In the genomic region with DNA sequence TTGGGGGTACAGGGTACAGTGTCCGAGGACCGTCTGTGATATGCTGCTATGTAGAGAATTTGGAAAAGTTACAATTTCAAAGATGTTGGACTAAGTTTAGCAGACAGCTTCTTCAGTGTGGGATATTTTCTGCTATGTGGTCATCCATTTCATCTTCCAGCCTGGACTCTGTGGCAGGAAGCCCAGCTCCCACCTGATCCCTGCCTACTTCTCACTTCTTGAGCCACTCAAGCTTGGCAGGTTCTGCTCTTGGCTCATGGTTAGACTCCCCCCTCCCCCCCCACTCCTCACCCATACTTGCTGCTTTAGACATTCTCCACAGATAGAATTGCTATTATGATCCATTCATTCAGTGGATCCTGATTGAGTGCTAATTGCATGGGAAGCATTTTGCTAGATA, we compare ENCODE assay signal across 14 mouse cellular contexts.
DNase-seq lines count a peak whose midpoint lies in the region; TF ChIP-seq lines count a peak whose summit lies in the region.
"Had no signal": no experiment of that assay in that cellular context is flagged by ENCODE, and none has a peak within 500 bp of the region (broad histone marks: within the 10 kb centered on the region; RNA-seq: fewer than 3 reads in every experiment).

No protein-coding gene starts in this region.

- no peak for TF ChIP-seq CTCF in gastrocnemius, adult 2 months (IDR thresholded peaks at IDR 0.05)

- intact Hi-C loops in heart, postnatal 25 days (cut with DNase I) = loop anchor here (5.0 kb wide), 1 partner anchor 140 kb away; the partner anchor contains the start of gene Camk2d
- intact Hi-C loops in gastrocnemius, adult 2 months (cut with DNase I) = loop anchor here (5.0 kb wide), 1 partner anchor 35 kb away; no protein-coding TSS in a partner anchor
- intact Hi-C loops in heart, postnatal 10 days (cut with DNase I) = no loop called here

- no peak overlapping the region for H3K4me3 ChIP-seq in gastrocnemius, adult 2 months
- H3K4me3 ChIP-seq: hindbrain, embryonic 13.5 days; limb, embryonic 15.5 days; neural tube, embryonic 13.5 days; stomach, embryonic 15.5 days had no signal

- peak; percentile 97 for DNase-seq in heart, adult 11 months
- DNase-seq in heart, postnatal 25 days (ENCODE audit: low spot score) = no peak
- peak; percentile 64 for DNase-seq in Muller cell, postnatal 12 days (ENCODE audit: inconsistent ontology term)
- DNase-seq in gastrocnemius, adult 2 months = peak; percentile 90
- DNase-seq in heart, postnatal 10 days = peak; percentile 82 to 88
- no peak for DNase-seq in spleen, adult 12 weeks (ENCODE audit: low spot score)
- DNase-seq in spleen, adult 18-20 months = no peak
- DNase-seq in urinary bladder, postnatal 10 days (ENCODE audit: low spot score) = no peak
- DNase-seq: adrenal gland, postnatal 14 days; B cell, adult 2 months had no signal

- H3K27ac ChIP-seq in gastrocnemius, adult 2 months = peak overlapping the region; percentile 61; the same call in 1 of the 2 replicates
- H3K27ac ChIP-seq: hindbrain, embryonic 13.5 days; limb, embryonic 15.5 days; neural tube, embryonic 13.5 days; stomach, embryonic 15.5 days had no signal

Comparison
In these comparisons a context has a peak if more than half of its experiments do, and no peak if none do; other contexts are left out.
1. DNase-seq: peak in heart, adult 11 months (single experiment), Muller cell, postnatal 12 days (single experiment), gastrocnemius, adult 2 months (single experiment) and heart, postnatal 10 days (2 of 2); none in heart, postnatal 25 days (single experiment), spleen, adult 12 weeks (single experiment), spleen, adult 18-20 months (0 of 2) and urinary bladder, postnatal 10 days (single experiment).